Mouse (Mus musculus): ENCODE results near the gene Grcc10. TPM values are rescaled to one million over a fixed set of nuclear protein-coding genes. Genes with fewer than 3 reads are reported as not detected.

Gene Grcc10
- polyA plus RNA-seq (2015; fragmentation: Nextera tagmentation; extraction: Ambion mirVana), result 356 and 402 TPM in 2 replicates

- H3K27ac ChIP-seq, result peak within 1 kb of the TSS; percentile 97
- H3K9me3 ChIP-seq, result no peaks in the 10 kb centered on the region
- under 1% methylated on average over 41 of the region's 41 CpGs for WGBS
- no peaks in the 10 kb centered on the region for H3K27me3 ChIP-seq
- H3K4me3 ChIP-seq, result peak within 1 kb of the TSS; percentile 64
- peaks cover 42% of the 10 kb centered on the region for H3K4me1 ChIP-seq
- peaks cover 28% of the 10 kb centered on the region for H3K36me3 ChIP-seq
- peak within 1 kb of the TSS; percentile 73 for H3K9ac ChIP-seq
- H3K4me2 ChIP-seq, result peak within 1 kb of the TSS; percentile 75
- peak; percentile 82 for ATAC-seq (ENCODE audit: insufficient number of reproducible peaks, low FRiP score, low TSS enrichment, low read depth)
Measured at GRCm38 (mm10) chr6:124740888-124741761, at the start of gene Grcc10. Gene Grcc10 (minus strand): TSS chr6:124741374.

DNA sequence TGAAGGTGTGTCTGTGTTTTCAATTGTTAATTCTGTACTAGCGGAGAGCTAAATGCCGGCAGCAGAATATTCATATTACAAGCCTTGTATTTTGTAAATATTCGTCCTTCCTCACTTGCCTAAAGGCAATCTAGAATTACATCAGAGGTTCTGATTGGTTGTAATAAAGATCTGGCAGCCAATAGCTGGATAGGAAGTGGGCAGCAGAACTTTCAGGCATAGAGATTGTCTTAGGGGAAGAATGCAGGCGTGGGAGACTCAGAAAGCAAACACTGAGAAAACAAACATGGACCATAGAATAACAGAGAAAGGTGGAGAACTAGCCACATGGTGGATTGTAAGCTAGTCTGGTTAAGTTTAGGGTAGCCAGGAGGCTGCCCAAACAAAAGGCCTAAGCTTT, 48.9 kb upstream of the Grcc10 start:
- H3K4me2 ChIP-seq, result no peak overlapping the region
- H3K4me1 ChIP-seq, result no peaks in the 10 kb centered on the region
- no peak overlapping the region for H3K9ac ChIP-seq
- no peaks in the 10 kb centered on the region for H3K36me3 ChIP-seq
- H3K27me3 ChIP-seq, result no peaks in the 10 kb centered on the region
- H3K27ac ChIP-seq, result no peak overlapping the region
- H3K4me3 ChIP-seq, result no peak overlapping the region
- 51% methylated on average over 4 of the region's 4 CpGs for WGBS
- no peaks in the 10 kb centered on the region for H3K9me3 ChIP-seq
- no peak for ATAC-seq (ENCODE audit: insufficient number of reproducible peaks, low FRiP score, low TSS enrichment, low read depth)

DNA sequence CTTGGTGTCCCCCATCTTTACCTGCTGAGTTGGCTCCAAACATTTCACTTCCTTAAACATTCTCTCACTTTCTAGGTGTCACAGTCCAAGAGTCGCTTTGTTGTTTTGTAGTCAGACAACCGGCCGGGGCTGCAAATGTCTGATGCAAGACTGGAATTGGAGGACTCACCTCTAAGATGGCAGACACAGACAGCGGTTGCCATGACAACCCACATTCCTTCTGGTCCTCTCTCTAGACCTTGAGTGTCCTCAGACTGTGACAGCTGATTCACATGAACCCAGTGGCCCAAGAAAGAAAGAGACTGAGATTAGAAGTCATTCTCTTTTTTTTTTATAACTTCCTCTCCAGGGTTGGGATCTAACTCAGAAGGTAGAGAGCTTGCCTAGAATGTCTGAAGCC, 48.3 kb upstream of the Grcc10 start:
- no peaks in the 10 kb centered on the region for H3K4me1 ChIP-seq
- no peak overlapping the region for H3K27ac ChIP-seq
- no peak for ATAC-seq (ENCODE audit: insufficient number of reproducible peaks, low FRiP score, low TSS enrichment, low read depth)
- H3K4me2 ChIP-seq, result no peak overlapping the region
- H3K4me3 ChIP-seq, result no peak overlapping the region
- no peaks in the 10 kb centered on the region for H3K36me3 ChIP-seq
- H3K27me3 ChIP-seq, result no peaks in the 10 kb centered on the region
- WGBS, result 90% methylated on average over 4 of the region's 4 CpGs
- H3K9me3 ChIP-seq, result no peaks in the 10 kb centered on the region
- H3K9ac ChIP-seq, result no peak overlapping the region

GRCm38 (mm10) chr6:124787722-124788121, 46.5 kb upstream of the Grcc10 start:
- Histone ChIP-seq H3K4me2 (no peak overlapping the region), H3K9ac (no peak overlapping the region), H3K4me1 (0 out of 2 replicates have a peak, but pooled peaks cover under 1% of the 10 kb centered on the region), H3K36me3 (no peaks in the 10 kb centered on the region), H3K9me3 (no peaks in the 10 kb centered on the region), H3K27me3 (no peaks in the 10 kb centered on the region), H3K4me3 (no peak overlapping the region), H3K27ac (no peak overlapping the region)
- WGBS, result 76% methylated on average over 10 of the region's 10 CpGs
- no peak for ATAC-seq (ENCODE audit: insufficient number of reproducible peaks, low FRiP score, low TSS enrichment, low read depth)

GRCm38 (mm10) chr6:124786756-124787420, 45.7 kb upstream of the Grcc10 start:
- no peaks in the 10 kb centered on the region for H3K9me3 ChIP-seq
- H3K27me3 ChIP-seq, result no peaks in the 10 kb centered on the region
- H3K4me1 ChIP-seq, result peaks cover 6% of the 10 kb centered on the region
- ATAC-seq (ENCODE audit: insufficient number of reproducible peaks, low FRiP score, low TSS enrichment, low read depth), result no peak
- no peak overlapping the region for H3K27ac ChIP-seq
- WGBS, result 59% methylated on average over 8 of the region's 8 CpGs
- no peak overlapping the region for H3K4me2 ChIP-seq
- no peaks in the 10 kb centered on the region for H3K36me3 ChIP-seq
- no peak overlapping the region for H3K9ac ChIP-seq
- H3K4me3 ChIP-seq, result no peak overlapping the region

GRCm38 (mm10) chr6:124782436-124782835, 41.3 kb upstream of the Grcc10 start:
- Histone ChIP-seq H3K4me1 (peaks cover 20% of the 10 kb centered on the region), H3K27ac (no peak overlapping the region), H3K9me3 (no peaks in the 10 kb centered on the region), H3K27me3 (0 out of 2 replicates have a peak, but pooled peaks cover 3% of the 10 kb centered on the region), H3K36me3 (no peaks in the 10 kb centered on the region), H3K4me2 (peak overlapping the region; percentile 34), H3K4me3 (0 out of 2 replicates have a peak overlapping the region, but pooled peaks have one; percentile 13), H3K9ac (no peak overlapping the region)
- WGBS, result 24% methylated on average over 6 of the region's 6 CpGs
- no peak for ATAC-seq (ENCODE audit: insufficient number of reproducible peaks, low FRiP score, low TSS enrichment, low read depth)

DNA sequence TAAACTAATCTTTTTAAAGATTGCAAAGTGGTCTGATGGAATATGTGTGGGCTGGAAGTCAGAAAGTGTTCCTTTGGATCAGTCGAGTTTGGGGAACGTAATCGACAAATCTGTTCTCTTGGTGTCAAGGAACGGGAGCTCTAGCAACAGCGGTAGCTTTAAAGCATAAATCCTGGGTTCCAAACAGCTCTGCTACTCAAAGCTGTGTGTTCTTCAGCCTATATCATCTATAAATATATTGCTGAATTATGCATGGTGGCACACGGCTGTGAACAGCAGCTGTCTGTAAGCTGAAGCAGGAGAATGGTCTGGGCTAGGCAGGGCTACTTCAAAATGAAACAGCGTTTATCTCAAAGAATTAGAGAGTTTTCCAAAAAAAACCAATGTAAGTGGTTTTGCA, 39.7 kb upstream of the Grcc10 start:
- no peak for ATAC-seq (ENCODE audit: insufficient number of reproducible peaks, low FRiP score, low TSS enrichment, low read depth)
- H3K27me3 ChIP-seq, result 0 out of 2 replicates have a peak, but pooled peaks cover 3% of the 10 kb centered on the region
- no peaks in the 10 kb centered on the region for H3K9me3 ChIP-seq
- no peaks in the 10 kb centered on the region for H3K36me3 ChIP-seq
- WGBS, result 84% methylated on average over 7 of the region's 7 CpGs
- no peak overlapping the region for H3K9ac ChIP-seq
- H3K4me1 ChIP-seq, result peaks cover 20% of the 10 kb centered on the region
- no peak overlapping the region for H3K27ac ChIP-seq
- H3K4me3 ChIP-seq, result no peak overlapping the region
- no peak overlapping the region for H3K4me2 ChIP-seq

DNA sequence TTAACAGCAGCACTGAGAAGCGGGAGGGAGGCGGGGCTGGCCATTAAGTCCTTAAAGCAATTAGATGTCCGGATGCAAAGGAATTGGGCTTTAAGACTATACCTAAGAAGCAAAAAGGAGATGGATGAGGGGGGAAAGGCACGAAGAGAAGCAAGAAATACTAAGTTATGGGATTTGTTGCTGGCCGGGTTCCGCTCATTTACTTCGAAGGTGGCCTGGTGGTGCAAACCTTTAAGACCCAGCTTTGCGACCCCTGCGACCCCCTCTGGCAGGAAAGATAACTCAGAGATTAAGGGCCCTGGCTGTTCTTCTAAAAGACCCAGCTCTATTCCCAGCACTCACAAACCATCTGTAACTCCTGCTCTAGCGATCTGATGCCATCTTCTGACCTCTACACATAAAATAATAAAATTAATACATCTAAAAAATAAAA, 38.8 kb upstream of the Grcc10 start:
- peak overlapping the region; percentile 23; the same call in 1 of the 2 replicates for H3K9ac ChIP-seq
- H3K4me1 ChIP-seq, result peaks cover 20% of the 10 kb centered on the region
- 0 out of 2 replicates have a peak, but pooled peaks cover 3% of the 10 kb centered on the region for H3K27me3 ChIP-seq
- ATAC-seq (ENCODE audit: insufficient number of reproducible peaks, low FRiP score, low TSS enrichment, low read depth), result no peak
- H3K4me2 ChIP-seq, result peak overlapping the region; percentile 58
- peak overlapping the region; percentile 32 for H3K4me3 ChIP-seq
- WGBS, result 5% methylated on average over 10 of the region's 10 CpGs
- H3K36me3 ChIP-seq, result no peaks in the 10 kb centered on the region
- H3K9me3 ChIP-seq, result no peaks in the 10 kb centered on the region
- H3K27ac ChIP-seq, result no peak overlapping the region

GRCm38 (mm10) chr6:124779222-124779983, 38.2 kb upstream of the Grcc10 start, which contains the start of gene Lrrc23:
Gene Lrrc23 (minus strand): TSS chr6:124779727.
- Histone ChIP-seq H3K4me3 (peak within 1 kb of the TSS; percentile 32), H3K9ac (peak within 1 kb of the TSS; percentile 23; the same call in 1 of the 2 replicates), H3K4me1 (peaks cover 20% of the 10 kb centered on the region), H3K4me2 (peak within 1 kb of the TSS; percentile 58), H3K27ac (no peak within 1 kb of the TSS), H3K27me3 (0 out of 2 replicates have a peak, but pooled peaks cover 3% of the 10 kb centered on the region), H3K9me3 (no peaks in the 10 kb centered on the region), H3K36me3 (no peaks in the 10 kb centered on the region)
- ATAC-seq (ENCODE audit: insufficient number of reproducible peaks, low FRiP score, low TSS enrichment, low read depth), result no peak
- WGBS, result 2% methylated on average over 23 of the region's 23 CpGs

- no peak for ATAC-seq (ENCODE audit: insufficient number of reproducible peaks, low FRiP score, low TSS enrichment, low read depth)
- Histone ChIP-seq H3K4me1 (peaks cover 23% of the 10 kb centered on the region), H3K9ac (no peak overlapping the region), H3K36me3 (0 out of 2 replicates have a peak, but pooled peaks cover 2% of the 10 kb centered on the region), H3K27ac (no peak overlapping the region), H3K4me2 (no peak overlapping the region), H3K27me3 (0 out of 2 replicates have a peak, but pooled peaks cover 6% of the 10 kb centered on the region), H3K4me3 (no peak overlapping the region), H3K9me3 (no peaks in the 10 kb centered on the region)
- 89% methylated on average over 15 of the region's 15 CpGs for WGBS
Measured at GRCm38 (mm10) chr6:124770511-124770910, 29.3 kb upstream of the Grcc10 start.

- Histone ChIP-seq H3K36me3 (0 out of 2 replicates have a peak, but pooled peaks cover 2% of the 10 kb centered on the region), H3K4me2 (peak overlapping the region; percentile 95), H3K9me3 (no peaks in the 10 kb centered on the region), H3K4me1 (peaks cover 23% of the 10 kb centered on the region), H3K27me3 (0 out of 2 replicates have a peak, but pooled peaks cover 6% of the 10 kb centered on the region), H3K4me3 (peak overlapping the region; percentile 57), H3K27ac (no peak overlapping the region), H3K9ac (peak overlapping the region; percentile 60; the same call in 1 of the 2 replicates)
- 72% methylated on average over 7 of the region's 7 CpGs for WGBS
- ATAC-seq (ENCODE audit: insufficient number of reproducible peaks, low FRiP score, low TSS enrichment, low read depth), result no peak
Measured at GRCm38 (mm10) chr6:124770013-124770412, 28.8 kb upstream of the Grcc10 start.
